Mouse (Mus musculus) gonadal fat pad, adult 2 months (tissue): ENCODE measurements around the gene Ifna14. TPM values are rescaled to one million over a fixed set of nuclear protein-coding genes. Genes with fewer than 3 reads are reported as not detected.

Experiments
- polyA plus RNA-seq: library from polyadenylated mRNA; depleted of rRNA; stranded (reverse); fragments of >200 nt; gene quantifications from 2 replicates; pipeline ENCODE4 v1.2.3, GENCODE M21; 2012; rRNA removed

The Ifna14 gene
- polyA plus RNA-seq, 1 experiment = not detected

Other genes starting within 250 kb of the Ifna14 start
- gene Hacd4, start 132.9 kb downstream of the Ifna14 start, polyA plus RNA-seq = 5.4 and 8.3 TPM in 2 replicates
- gene Ifnb1, start 49.0 kb downstream of the Ifna14 start, polyA plus RNA-seq = not detected in 2 replicates
- not detected in 2 replicates for gene Ifna15, start 13.6 kb downstream of the Ifna14 start, polyA plus RNA-seq
- not detected in 2 replicates for gene Ifna9, start 20.6 kb upstream of the Ifna14 start, polyA plus RNA-seq
- gene Ifna12, start 31.6 kb upstream of the Ifna14 start, polyA plus RNA-seq = not detected in 2 replicates
- not detected in 2 replicates for gene C87499, start 62.6 kb upstream of the Ifna14 start, polyA plus RNA-seq
- not detected in 2 replicates for gene Ifna13, start 72.7 kb upstream of the Ifna14 start, polyA plus RNA-seq
- not detected in 2 replicates for gene Ifna16, start 105.1 kb upstream of the Ifna14 start, polyA plus RNA-seq
- gene Ifna2, start 112.1 kb upstream of the Ifna14 start, polyA plus RNA-seq = not detected in 2 replicates
- not detected in 2 replicates for gene Ifnab, start 119.6 kb upstream of the Ifna14 start, polyA plus RNA-seq
- 0.84 and 0.86 TPM in 2 replicates for gene Gm26566, start 150.0 kb upstream of the Ifna14 start, polyA plus RNA-seq
- 14.9 and 20.2 TPM in 2 replicates for gene Klhl9, start 150.7 kb upstream of the Ifna14 start, polyA plus RNA-seq
- gene Gm13271, start 183.1 kb upstream of the Ifna14 start, polyA plus RNA-seq = 0.35 TPM in 1 of 2 replicates, not detected in the other
- gene Gm13283, start 188.3 kb upstream of the Ifna14 start, polyA plus RNA-seq = not detected in 2 replicates
- not detected in 2 replicates for gene Gm13290, start 202.0 kb upstream of the Ifna14 start, polyA plus RNA-seq
- gene Gm13289, start 205.1 kb upstream of the Ifna14 start, polyA plus RNA-seq = not detected in 2 replicates
- not detected in 2 replicates for gene Gm13272, start 208.1 kb upstream of the Ifna14 start, polyA plus RNA-seq
- gene Ifnz, start 210.3 kb upstream of the Ifna14 start, polyA plus RNA-seq = 0.07 TPM in 1 of 2 replicates, not detected in the other
- gene Gm13276, start 213.9 kb upstream of the Ifna14 start, polyA plus RNA-seq = not detected in 2 replicates
- gene Gm13277, start 216.8 kb upstream of the Ifna14 start, polyA plus RNA-seq = not detected in 2 replicates
- not detected in 2 replicates for gene Gm13278, start 219.8 kb upstream of the Ifna14 start, polyA plus RNA-seq
- not detected in 2 replicates for gene Gm13275, start 222.7 kb upstream of the Ifna14 start, polyA plus RNA-seq
- not detected in 2 replicates for gene Gm13279, start 225.6 kb upstream of the Ifna14 start, polyA plus RNA-seq
- not detected in 2 replicates for gene Gm13285, start 227.9 kb upstream of the Ifna14 start, polyA plus RNA-seq
- not detected in 2 replicates for gene Gm13287, start 231.5 kb upstream of the Ifna14 start, polyA plus RNA-seq
- not detected in 2 replicates for gene Gm13288, start 233.7 kb upstream of the Ifna14 start, polyA plus RNA-seq
- gene Ifna7, start 244.4 kb upstream of the Ifna14 start, polyA plus RNA-seq = not detected in 2 replicates
- gene Ifna11, start 248.2 kb upstream of the Ifna14 start, polyA plus RNA-seq = not detected in 2 replicates